Comparison of ENCODE assay signal across 13 mouse cellular contexts in the genomic region with DNA sequence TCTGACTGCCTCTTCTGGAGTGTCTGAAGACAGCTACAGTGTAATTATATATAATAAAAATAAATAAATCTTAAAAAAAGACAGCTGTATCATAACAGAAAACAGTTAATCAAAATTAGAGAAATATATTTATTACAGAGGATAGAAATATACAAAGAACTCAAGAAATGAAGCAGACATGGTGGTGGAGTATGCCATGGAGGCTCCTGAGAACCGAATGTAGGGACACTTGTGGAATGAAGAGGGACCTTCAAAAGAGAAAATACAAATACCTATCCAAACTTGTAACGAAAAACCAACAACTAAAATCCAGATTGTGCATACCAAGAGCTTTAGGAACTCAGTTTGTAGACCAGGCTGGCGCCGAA. TPM values are rescaled to one million over a fixed set of nuclear protein-coding genes. Genes with fewer than 3 reads are reported as not detected.
DNase-seq lines count a peak whose midpoint lies in the region; ATAC-seq and TF ChIP-seq lines count a peak whose summit lies in the region.
"Not testable (repeated sequence)": the region's sequence is repeated elsewhere in the genome, so short reads cannot be mapped to it uniquely, and the experiment has no call there.
"Had no signal": no experiment of that assay in that cellular context is flagged by ENCODE, and none has a peak within 500 bp of the region (broad histone marks: within the 10 kb centered on the region; RNA-seq: fewer than 3 reads in every experiment).

No protein-coding gene starts in this region.

- DNase-seq in MN1 (ENCODE audit: low spot score): peak; percentile 81
- not testable (repeated sequence) for DNase-seq in liver, embryonic 13.5 days; spleen, adult 2 months (ENCODE audit: low read depth in 1 of 2, low spot score in 2 of 2)

- not testable (repeated sequence) for H3K36me3 ChIP-seq in forebrain, embryonic 15.5 days; heart, embryonic 15.5 days; hindbrain, embryonic 15.5 days; liver, embryonic 13.5 days; midbrain, embryonic 13.5 days; spleen, adult 2 months (ENCODE audit: control insufficient read depth, insufficient read depth, low read length)

- 0% methylated on average over 4 of the region's 4 CpGs for WGBS in forebrain, embryonic 15.5 days
- WGBS in heart, embryonic 15.5 days: 2% methylated on average over 4 of the region's 4 CpGs
- WGBS in hindbrain, embryonic 15.5 days: 5% methylated on average over 4 of the region's 4 CpGs
- 1% methylated on average over 4 of the region's 4 CpGs for WGBS in liver, embryonic 13.5 days (ENCODE audit: insufficient replicate concordance)
- 3% methylated on average over 4 of the region's 4 CpGs for WGBS in midbrain, embryonic 13.5 days
- WGBS in spleen, adult 2 months: 1% methylated on average over 4 of the region's 4 CpGs

- H3K27ac ChIP-seq in forebrain, embryonic 15.5 days (replicated peaks): peak overlapping the region; percentile 80
- H3K27ac ChIP-seq in heart, embryonic 15.5 days: peak overlapping the region; percentile 66
- H3K27ac ChIP-seq in hindbrain, embryonic 15.5 days (replicated peaks): peak overlapping the region; percentile 75
- peak overlapping the region; percentile 75 for H3K27ac ChIP-seq in liver, embryonic 13.5 days
- H3K27ac ChIP-seq in midbrain, embryonic 13.5 days: peak overlapping the region; percentile 68
- peak overlapping the region; percentile 32; the same call in 1 of the 2 replicates for H3K27ac ChIP-seq in spleen, adult 2 months (ENCODE audit: insufficient read depth, low read length)

- H3K4me1 ChIP-seq in forebrain, embryonic 15.5 days: peaks cover 18% of the 10 kb centered on the region
- H3K4me1 ChIP-seq in heart, embryonic 15.5 days (replicated peaks): peaks cover 14% of the 10 kb centered on the region
- peaks cover 14% of the 10 kb centered on the region for H3K4me1 ChIP-seq in hindbrain, embryonic 15.5 days (replicated peaks)
- H3K4me1 ChIP-seq in liver, embryonic 13.5 days (replicated peaks): peaks cover 29% of the 10 kb centered on the region
- H3K4me1 ChIP-seq in midbrain, embryonic 13.5 days (replicated peaks): peaks cover 17% of the 10 kb centered on the region; the same call in 1 of the 2 replicates
- H3K4me1 ChIP-seq in spleen, adult 2 months (ENCODE audit: control insufficient read depth, insufficient read depth, insufficient read length): not testable (repeated sequence)

- not testable (repeated sequence) for H3K4me2 ChIP-seq in forebrain, embryonic 15.5 days (replicated peaks); heart, embryonic 15.5 days; hindbrain, embryonic 15.5 days; liver, embryonic 13.5 days; midbrain, embryonic 13.5 days (replicated peaks)

- not testable (repeated sequence) for H3K9ac ChIP-seq in forebrain, embryonic 15.5 days (replicated peaks); heart, embryonic 15.5 days; hindbrain, embryonic 15.5 days; liver, embryonic 13.5 days; midbrain, embryonic 13.5 days (replicated peaks)

- ATAC-seq in forebrain, embryonic 15.5 days (replicated peaks); heart, embryonic 15.5 days (replicated peaks; ENCODE audit: insufficient number of reproducible peaks, insufficient read depth, low FRiP score, low read depth); hindbrain, embryonic 15.5 days (ENCODE audit: low FRiP score, low read depth); liver, embryonic 13.5 days (ENCODE audit: low read depth); midbrain, embryonic 13.5 days: not testable (repeated sequence)

- not testable (repeated sequence) for TF ChIP-seq POLR2A in spleen, adult 2 months (IDR thresholded peaks at IDR 0.05; ENCODE audit: low read depth, low read length)

- H3K27me3 ChIP-seq in forebrain, embryonic 15.5 days; heart, embryonic 15.5 days; hindbrain, embryonic 15.5 days; liver, embryonic 13.5 days; midbrain, embryonic 13.5 days; spleen, adult 2 months (ENCODE audit: control insufficient read depth, insufficient read depth, low read length): not testable (repeated sequence)

- H3K4me3 ChIP-seq in forebrain, embryonic 15.5 days; heart, embryonic 15.5 days; hindbrain, embryonic 15.5 days; liver, embryonic 13.5 days (replicated peaks); midbrain, embryonic 13.5 days (replicated peaks); spleen, adult 2 months (ENCODE audit: extremely low read depth, insufficient read depth, insufficient read length): not testable (repeated sequence)

- not testable (repeated sequence) for TF ChIP-seq CTCF in spleen, adult 2 months (IDR thresholded peaks at IDR 0.05; ENCODE audit: extremely low read depth, insufficient read depth, insufficient read length, insufficient replicate concordance)

- H3K9me3 ChIP-seq in forebrain, embryonic 15.5 days; heart, embryonic 15.5 days (replicated peaks); hindbrain, embryonic 15.5 days; liver, embryonic 13.5 days (replicated peaks); midbrain, embryonic 13.5 days: not testable (repeated sequence)

RNA-seq across cellular contexts. Expression of gene Rdm1, which starts 18.0 kb away (rescaled TPM):
- 31.0 and 34.6 TPM in 2 replicates for polyA plus RNA-seq in forebrain, embryonic 15.5 days (2015; fragmentation: Nextera tagmentation; extraction: Ambion mirVana)
- 45.6 and 46.4 TPM in 2 replicates for polyA plus RNA-seq in heart, embryonic 15.5 days (2015; fragmentation: Nextera tagmentation; extraction: Ambion mirVana)
- 17.9 and 19.8 TPM in 2 replicates for polyA plus RNA-seq in hindbrain, embryonic 15.5 days (2015; fragmentation: Nextera tagmentation; extraction: Ambion mirVana)
- 8.3 and 8.6 TPM in 2 replicates for polyA plus RNA-seq in liver, embryonic 13.5 days (2015; fragmentation: Nextera tagmentation; extraction: Ambion mirVana)
- polyA plus RNA-seq in midbrain, embryonic 13.5 days (2015; fragmentation: Nextera tagmentation; extraction: Ambion mirVana): 21.7 and 24.8 TPM in 2 replicates
- polyA plus RNA-seq in spleen, adult 2 months (2012; rRNA removed): 17.6 and 18.8 TPM in 2 replicates

RNA-seq across cellular contexts. Expression of gene Arl4d, which starts 20.3 kb away (rescaled TPM):
- polyA plus RNA-seq in forebrain, embryonic 15.5 days (2015; fragmentation: Nextera tagmentation; extraction: Ambion mirVana): 45.8 TPM in 2 replicates
- 6.1 and 7.2 TPM in 2 replicates for polyA plus RNA-seq in heart, embryonic 15.5 days (2015; fragmentation: Nextera tagmentation; extraction: Ambion mirVana)
- polyA plus RNA-seq in hindbrain, embryonic 15.5 days (2015; fragmentation: Nextera tagmentation; extraction: Ambion mirVana): 5.6 and 7.6 TPM in 2 replicates
- polyA plus RNA-seq in liver, embryonic 13.5 days (2015; fragmentation: Nextera tagmentation; extraction: Ambion mirVana): 1.1 TPM in 2 replicates
- 5.1 and 8.4 TPM in 2 replicates for polyA plus RNA-seq in midbrain, embryonic 13.5 days (2015; fragmentation: Nextera tagmentation; extraction: Ambion mirVana)
- 9.1 and 11.5 TPM in 2 replicates for polyA plus RNA-seq in spleen, adult 2 months (2012; rRNA removed)

RNA-seq across cellular contexts. Expression of gene Gm11634, which starts 46.0 kb away (rescaled TPM):
- not detected in 2 replicates for polyA plus RNA-seq in forebrain, embryonic 15.5 days (2015; fragmentation: Nextera tagmentation; extraction: Ambion mirVana)
- polyA plus RNA-seq in heart, embryonic 15.5 days (2015; fragmentation: Nextera tagmentation; extraction: Ambion mirVana): not detected in 2 replicates
- polyA plus RNA-seq in hindbrain, embryonic 15.5 days (2015; fragmentation: Nextera tagmentation; extraction: Ambion mirVana): not detected in 2 replicates
- not detected in 2 replicates for polyA plus RNA-seq in liver, embryonic 13.5 days (2015; fragmentation: Nextera tagmentation; extraction: Ambion mirVana)
- polyA plus RNA-seq in midbrain, embryonic 13.5 days (2015; fragmentation: Nextera tagmentation; extraction: Ambion mirVana): not detected in 2 replicates
- polyA plus RNA-seq in spleen, adult 2 months (2012; rRNA removed): not detected in 2 replicates
- polyA plus RNA-seq: C2C12; embryonic facial prominence, embryonic 12.5 days; hindbrain, postnatal 0 days; limb, embryonic 12.5 days; neural tube, embryonic 12.5 days; thymus, adult 2 months had no signal
